Mouse (Mus musculus) thymus, adult 18-20 months (tissue): ENCODE results near the gene Tex26.

ENCODE experiments used
- DNase-seq, 2 experiments: peaks; one replicate each; pipeline ENCODE4 v3.0.0; 2022; ENCODE audit warnings: mixed read lengths in 2 of 2

Tex26 gene

GRCm38 (mm10) chr5:149490275-149490674 is 50.8 kb downstream of the Tex26 start:
- DNase-seq: no peak

- no peak for DNase-seq
Observed at GRCm38 (mm10) chr5:149495655-149496054, 56.2 kb downstream of the Tex26 start.

GRCm38 (mm10) chr5:149496401-149497066 is 57.1 kb downstream of the Tex26 start:
- no peak for DNase-seq

GRCm38 (mm10) chr5:149499936-149500335 is 60.5 kb downstream of the Tex26 start:
- no peak for DNase-seq

- no peak for DNase-seq
Observed at GRCm38 (mm10) chr5:149503423-149504175, 64.1 kb downstream of the Tex26 start.

- no peak for DNase-seq
Observed at GRCm38 (mm10) chr5:149504985-149505384, 65.5 kb downstream of the Tex26 start.

GRCm38 (mm10) chr5:149506033-149506432 is 66.6 kb downstream of the Tex26 start:
- DNase-seq: no peak

- DNase-seq: no peak
Observed at GRCm38 (mm10) chr5:149508094-149509029, 68.9 kb downstream of the Tex26 start.

- DNase-seq: no peak
Observed at GRCm38 (mm10) chr5:149510323-149510722, 70.9 kb downstream of the Tex26 start.

- DNase-seq: no peak
Observed at GRCm38 (mm10) chr5:149512695-149513094, 73.2 kb downstream of the Tex26 start.

GRCm38 (mm10) chr5:149513438-149514086 is 74.1 kb downstream of the Tex26 start:
- no peak for DNase-seq

GRCm38 (mm10) chr5:149514087-149514671 is 74.7 kb downstream of the Tex26 start:
- no peak for DNase-seq

- no peak for DNase-seq
Observed at GRCm38 (mm10) chr5:149514890-149515289, 75.4 kb downstream of the Tex26 start.

GRCm38 (mm10) chr5:149517116-149517515 is 77.7 kb downstream of the Tex26 start:
- no peak for DNase-seq
